Mouse (Mus musculus) hindbrain, embryonic 12.5 days (tissue): ENCODE measurements around the gene Ipmk. TPM values are rescaled to one million over a fixed set of nuclear protein-coding genes. Genes with fewer than 3 reads are reported as not detected.

Experiments
- ATAC-seq: fragments of 200-750 bp; cut with Nextera tagmentation; 2 replicates; pipeline ENCODE4 v1.8.0; 2017; ENCODE audit warnings: moderate TSS enrichment; ENCODE audit not compliant: low FRiP score
- H3K27ac ChIP-seq: fragments of 300-500 bp; sonication (generic); 2 replicates; pipeline ENCODE4 v1.5.1; 2016; ENCODE audit warnings: mild to moderate bottlenecking
- H3K27me3 ChIP-seq: fragments of 300-500 bp; sonication (generic); 2 replicates; pipeline ENCODE4 v1.6.1; 2016; ENCODE audit warnings: mild to moderate bottlenecking
- H3K36me3 ChIP-seq: fragments of 300-500 bp; sonication (generic); 2 replicates; pipeline ENCODE4 v1.6.1; 2016; ENCODE audit warnings: mild to moderate bottlenecking
- H3K4me1 ChIP-seq: fragments of 300-500 bp; sonication (generic); 2 replicates; pipeline ENCODE4 v1.6.1; 2016
- H3K4me2 ChIP-seq: fragments of 300-500 bp; sonication (generic); replicated peaks from 2 replicates; pipeline ENCODE4 v1.6.1; 2016; ENCODE audit warnings: mild to moderate bottlenecking
- H3K4me3 ChIP-seq: fragments of 300-500 bp; sonication (generic); 2 replicates; pipeline ENCODE4 v1.5.1; 2016; ENCODE audit warnings: mild to moderate bottlenecking
- H3K9ac ChIP-seq: fragments of 300-500 bp; sonication (generic); 2 replicates; pipeline ENCODE4 v1.6.1; 2016; ENCODE audit warnings: mild to moderate bottlenecking, moderate library complexity
- H3K9me3 ChIP-seq: fragments of 300-500 bp; sonication (generic); replicated peaks from 2 replicates; pipeline ENCODE4 v1.6.1; 2016; ENCODE audit warnings: mild to moderate bottlenecking
- WGBS: fragments of 180-500 bp; shearing (Covaris S2); methylation state at CpG from one replicate; pipeline ENCODE4 v1.1.7; 2016; 5-methylcytosine and 5-hydroxymethylcytosine counted together
- polyA plus RNA-seq: library from polyadenylated mRNA; unstranded; fragments of >200 nt; fragmentation: Nextera tagmentation; extraction: Ambion mirVana; gene quantifications from 2 replicates; pipeline ENCODE4 v1.2.1, GENCODE M21; 2016

Ipmk gene
- polyA plus RNA-seq, 1 experiment from 2014 or later, result 23.4 TPM

GRCm38 (mm10) chr10:71409948-71410347, 62.4 kb downstream of the Ipmk start:
- no peak overlapping the region for H3K4me2 ChIP-seq
- no peak overlapping the region for H3K4me3 ChIP-seq
- WGBS, result 73% methylated on average over 5 of the region's 5 CpGs
- no peaks in the 10 kb centered on the region for H3K4me1 ChIP-seq
- no peak overlapping the region for H3K9ac ChIP-seq
- no peaks in the 10 kb centered on the region for H3K9me3 ChIP-seq
- no peak overlapping the region for H3K27ac ChIP-seq
- no peak for ATAC-seq
- no peaks in the 10 kb centered on the region for H3K27me3 ChIP-seq
- H3K36me3 ChIP-seq, result no peaks in the 10 kb centered on the region

GRCm38 (mm10) chr10:71413401-71413800, 65.8 kb downstream of the Ipmk start:
- no peak for ATAC-seq
- 87% methylated on average over 12 of the region's 12 CpGs for WGBS

GRCm38 (mm10) chr10:71421531-71421930, 74.0 kb downstream of the Ipmk start:
- Histone ChIP-seq H3K4me1 (no peaks in the 10 kb centered on the region), H3K27ac (no peak overlapping the region), H3K4me2 (no peak overlapping the region), H3K4me3 (no peak overlapping the region), H3K9me3 (no peaks in the 10 kb centered on the region), H3K27me3 (no peaks in the 10 kb centered on the region), H3K36me3 (no peaks in the 10 kb centered on the region), H3K9ac (no peak overlapping the region)
- ATAC-seq, result no peak
- WGBS, result 62% methylated on average over 5 of the region's 5 CpGs

More at GRCm38 (mm10) chr10:71413401-71413800, 65.8 kb downstream of the Ipmk start:
- H3K4me3 ChIP-seq, result no peak overlapping the region
- no peak overlapping the region for H3K27ac ChIP-seq
- no peaks in the 10 kb centered on the region for H3K36me3 ChIP-seq
- no peaks in the 10 kb centered on the region for H3K4me1 ChIP-seq
- no peaks in the 10 kb centered on the region for H3K27me3 ChIP-seq
- H3K9ac ChIP-seq, result no peak overlapping the region
- H3K9me3 ChIP-seq, result no peaks in the 10 kb centered on the region
- H3K4me2 ChIP-seq, result no peak overlapping the region

GRCm38 (mm10) chr10:71422047-71423037, 74.8 kb downstream of the Ipmk start:
- H3K4me3 ChIP-seq, result no peak overlapping the region
- H3K27me3 ChIP-seq, result no peaks in the 10 kb centered on the region
- H3K27ac ChIP-seq, result no peak overlapping the region
- no peaks in the 10 kb centered on the region for H3K4me1 ChIP-seq
- ATAC-seq, result peak; percentile 46; the same call in 1 of the 2 replicates
- no peaks in the 10 kb centered on the region for H3K36me3 ChIP-seq
- no peak overlapping the region for H3K9ac ChIP-seq
- WGBS, result 45% methylated on average over 14 of the region's 14 CpGs
- no peaks in the 10 kb centered on the region for H3K9me3 ChIP-seq
- no peak overlapping the region for H3K4me2 ChIP-seq

GRCm38 (mm10) chr10:71426740-71427139, 79.2 kb downstream of the Ipmk start:
- H3K27ac ChIP-seq, result no peak overlapping the region
- no peaks in the 10 kb centered on the region for H3K27me3 ChIP-seq
- H3K4me3 ChIP-seq, result no peak overlapping the region
- no peak for ATAC-seq
- H3K9me3 ChIP-seq, result peaks cover 5% of the 10 kb centered on the region
- no peak overlapping the region for H3K4me2 ChIP-seq
- H3K9ac ChIP-seq, result no peak overlapping the region
- H3K4me1 ChIP-seq, result no peaks in the 10 kb centered on the region
- H3K36me3 ChIP-seq, result no peaks in the 10 kb centered on the region
- WGBS, result 72% methylated on average over 6 of the region's 6 CpGs

- no peak overlapping the region for H3K4me3 ChIP-seq
- H3K4me1 ChIP-seq, result no peaks in the 10 kb centered on the region
- H3K27me3 ChIP-seq, result no peaks in the 10 kb centered on the region
- H3K9ac ChIP-seq, result no peak overlapping the region
- H3K36me3 ChIP-seq, result no peaks in the 10 kb centered on the region
- ATAC-seq, result peak; percentile 41; the same call in 1 of the 2 replicates
- no peak overlapping the region for H3K27ac ChIP-seq
- WGBS, result 65% methylated on average over 10 of the region's 10 CpGs
- H3K9me3 ChIP-seq, result peaks cover 5% of the 10 kb centered on the region
- no peak overlapping the region for H3K4me2 ChIP-seq
These were observed 79.8 kb downstream of the Ipmk start for GRCm38 (mm10) chr10:71427381-71427780.

GRCm38 (mm10) chr10:71428246-71428864, 80.8 kb downstream of the Ipmk start:
- no peak overlapping the region for H3K4me2 ChIP-seq
- WGBS, result 64% methylated on average over 13 of the region's 13 CpGs
- no peak overlapping the region for H3K9ac ChIP-seq
- no peak for ATAC-seq
- peaks cover 5% of the 10 kb centered on the region for H3K9me3 ChIP-seq
- H3K27me3 ChIP-seq, result no peaks in the 10 kb centered on the region
- H3K4me1 ChIP-seq, result no peaks in the 10 kb centered on the region
- H3K27ac ChIP-seq, result no peak overlapping the region
- H3K36me3 ChIP-seq, result no peaks in the 10 kb centered on the region
- no peak overlapping the region for H3K4me3 ChIP-seq

GRCm38 (mm10) chr10:71430661-71431060, 83.1 kb downstream of the Ipmk start:
- H3K4me1 ChIP-seq, result no peaks in the 10 kb centered on the region
- no peak overlapping the region for H3K4me3 ChIP-seq
- H3K9ac ChIP-seq, result no peak overlapping the region
- no peak overlapping the region for H3K4me2 ChIP-seq
- no peaks in the 10 kb centered on the region for H3K36me3 ChIP-seq
- ATAC-seq, result no peak
- H3K9me3 ChIP-seq, result peaks cover 5% of the 10 kb centered on the region
- no peak overlapping the region for H3K27ac ChIP-seq
- H3K27me3 ChIP-seq, result no peaks in the 10 kb centered on the region
- WGBS, result 90% methylated on average over 6 of the region's 6 CpGs

- H3K9me3 ChIP-seq, result no peaks in the 10 kb centered on the region
- H3K27me3 ChIP-seq, result no peaks in the 10 kb centered on the region
- no peak overlapping the region for H3K4me2 ChIP-seq
- H3K4me1 ChIP-seq, result no peaks in the 10 kb centered on the region
- no peak overlapping the region for H3K4me3 ChIP-seq
- no peaks in the 10 kb centered on the region for H3K36me3 ChIP-seq
- ATAC-seq, result no peak
- H3K27ac ChIP-seq, result no peak overlapping the region
- H3K9ac ChIP-seq, result no peak overlapping the region
These were observed 95.5 kb downstream of the Ipmk start for GRCm38 (mm10) chr10:71443086-71443485.

GRCm38 (mm10) chr10:71447661-71448060, 100.1 kb downstream of the Ipmk start:
- Histone ChIP-seq H3K27ac (no peak overlapping the region), H3K36me3 (no peaks in the 10 kb centered on the region), H3K4me1 (no peaks in the 10 kb centered on the region), H3K4me3 (no peak overlapping the region), H3K27me3 (no peaks in the 10 kb centered on the region), H3K4me2 (no peak overlapping the region), H3K9ac (no peak overlapping the region), H3K9me3 (0 out of 2 replicates have a peak, but pooled peaks cover 6% of the 10 kb centered on the region)
- no peak for ATAC-seq
- 66% methylated on average over 8 of the region's 8 CpGs for WGBS

- no peaks in the 10 kb centered on the region for H3K36me3 ChIP-seq
- H3K27ac ChIP-seq, result no peak overlapping the region
- H3K4me1 ChIP-seq, result no peaks in the 10 kb centered on the region
- H3K4me3 ChIP-seq, result no peak overlapping the region
- WGBS, result 77% methylated on average over 5 of the region's 5 CpGs
- no peak overlapping the region for H3K4me2 ChIP-seq
- no peak for ATAC-seq
- no peaks in the 10 kb centered on the region for H3K27me3 ChIP-seq
- 0 out of 2 replicates have a peak, but pooled peaks cover 6% of the 10 kb centered on the region for H3K9me3 ChIP-seq
- H3K9ac ChIP-seq, result no peak overlapping the region
These were observed 100.7 kb downstream of the Ipmk start for GRCm38 (mm10) chr10:71448284-71448683.

- Histone ChIP-seq H3K9me3 (no peaks in the 10 kb centered on the region), H3K4me3 (no peak overlapping the region), H3K9ac (no peak overlapping the region), H3K36me3 (no peaks in the 10 kb centered on the region), H3K27ac (no peak overlapping the region), H3K4me1 (no peaks in the 10 kb centered on the region), H3K4me2 (no peak overlapping the region), H3K27me3 (no peaks in the 10 kb centered on the region)
- ATAC-seq, result no peak
- 85% methylated on average over 3 of the region's 3 CpGs for WGBS
These were observed 107.8 kb downstream of the Ipmk start for GRCm38 (mm10) chr10:71455355-71455754.
